Mouse (Mus musculus): ENCODE data around the gene Nop53. TPM values are rescaled to one million over a fixed set of nuclear protein-coding genes. Genes with fewer than 3 reads are reported as not detected.

Gene Nop53
- polyA plus RNA-seq, 1 experiment from 2014 or later: 196 TPM

DNA sequence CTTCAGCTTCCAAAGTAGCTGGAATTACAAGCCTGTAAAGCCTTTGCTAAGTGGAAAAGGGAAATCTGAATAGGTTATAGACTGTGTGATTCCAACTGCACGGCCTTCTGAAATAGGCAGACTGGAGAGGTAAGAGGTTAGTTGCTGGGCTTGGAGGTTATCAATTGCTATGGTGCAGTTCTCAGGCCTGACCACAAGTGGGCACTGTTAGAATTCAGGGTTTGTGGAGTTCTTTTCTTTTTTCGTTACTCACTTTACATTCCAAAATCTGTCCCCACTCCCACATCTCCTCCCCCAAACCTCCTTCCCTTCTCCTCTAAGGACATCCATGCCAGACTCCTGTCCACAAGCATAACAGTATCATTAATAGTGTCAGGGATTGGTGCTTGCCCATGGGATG, 31.6 kb downstream of the Nop53 start:
- Histone ChIP-seq H3K4me3 (ENCODE audit: low read depth, low read length) (no peak overlapping the region), H3K36me3 (ENCODE audit: insufficient read depth, low read length) (peaks cover 8% of the 10 kb centered on the region; the same call in 1 of the 2 replicates), H3K4me1 (ENCODE audit: insufficient read depth, low read depth, low read length) (no peaks in the 10 kb centered on the region; the same call in 1 of the 2 replicates), H3K9me3 (ENCODE audit: low read length) (no peaks in the 10 kb centered on the region), H3K9ac (replicated peaks; ENCODE audit: low read depth) (no peak overlapping the region), H3K27ac (ENCODE audit: low read length) (no peak overlapping the region), H3K4me2 (replicated peaks; ENCODE audit: low read depth, low read length) (no peak overlapping the region), H3K27me3 (replicated peaks; ENCODE audit: insufficient read depth, low read length) (no peaks in the 10 kb centered on the region)
- ATAC-seq (no peak), DNase-seq (ENCODE audit: low spot score) (peak; percentile 60)
- peak; percentile 84 for TF ChIP-seq CTCF (IDR thresholded peaks at IDR 0.05)
- TF ChIP-seq EP300 (IDR thresholded peaks at IDR 0.05): no peak
- 25% methylated on average over 2 of the region's 2 CpGs for WGBS

GRCm38 (mm10) chr7:15912183-15912582, 33.7 kb downstream of the Nop53 start:
- 1% methylated on average over 4 of the region's 4 CpGs for WGBS
- Histone ChIP-seq H3K4me3 (ENCODE audit: low read depth, low read length) (no peak overlapping the region), H3K4me1 (ENCODE audit: insufficient read depth, low read depth, low read length) (no peaks in the 10 kb centered on the region; the same call in 1 of the 2 replicates), H3K27ac (ENCODE audit: low read length) (no peak overlapping the region), H3K27me3 (replicated peaks; ENCODE audit: insufficient read depth, low read length) (no peaks in the 10 kb centered on the region), H3K9me3 (ENCODE audit: low read length) (no peaks in the 10 kb centered on the region), H3K9ac (replicated peaks; ENCODE audit: low read depth) (no peak overlapping the region), H3K36me3 (ENCODE audit: insufficient read depth, low read length) (no peaks in the 10 kb centered on the region), H3K4me2 (replicated peaks; ENCODE audit: low read depth, low read length) (no peak overlapping the region)
- DNase-seq (ENCODE audit: low spot score) (peak; percentile 88), ATAC-seq (peak; percentile 88)
- TF ChIP-seq EP300 (IDR thresholded peaks at IDR 0.05) (no peak), CTCF (IDR thresholded peaks at IDR 0.05) (peak; percentile 86)

DNA sequence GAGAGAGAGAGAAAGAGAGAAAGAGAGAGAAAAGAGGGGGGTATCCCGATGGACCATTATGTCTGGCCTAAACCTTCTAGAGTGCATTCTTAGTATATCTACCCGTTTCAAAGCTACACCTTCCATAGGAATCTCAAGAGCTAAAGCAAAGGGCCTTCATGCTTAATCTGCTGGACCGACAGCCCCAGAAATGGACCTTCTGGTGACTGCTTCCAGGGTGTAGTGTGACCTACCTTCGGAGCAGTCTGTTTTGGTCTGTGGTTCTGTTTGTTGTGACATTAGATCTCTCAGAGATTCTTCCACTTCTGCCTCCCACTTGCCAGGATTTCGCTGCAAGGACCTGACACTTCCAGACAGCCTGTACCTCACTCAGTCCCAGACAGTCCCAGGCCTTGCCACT, 35.4 kb downstream of the Nop53 start:
- no peak for ATAC-seq
- 60% methylated on average over 5 of the region's 5 CpGs for WGBS
- no peak overlapping the region for H3K27ac ChIP-seq (ENCODE audit: low read length)

DNA sequence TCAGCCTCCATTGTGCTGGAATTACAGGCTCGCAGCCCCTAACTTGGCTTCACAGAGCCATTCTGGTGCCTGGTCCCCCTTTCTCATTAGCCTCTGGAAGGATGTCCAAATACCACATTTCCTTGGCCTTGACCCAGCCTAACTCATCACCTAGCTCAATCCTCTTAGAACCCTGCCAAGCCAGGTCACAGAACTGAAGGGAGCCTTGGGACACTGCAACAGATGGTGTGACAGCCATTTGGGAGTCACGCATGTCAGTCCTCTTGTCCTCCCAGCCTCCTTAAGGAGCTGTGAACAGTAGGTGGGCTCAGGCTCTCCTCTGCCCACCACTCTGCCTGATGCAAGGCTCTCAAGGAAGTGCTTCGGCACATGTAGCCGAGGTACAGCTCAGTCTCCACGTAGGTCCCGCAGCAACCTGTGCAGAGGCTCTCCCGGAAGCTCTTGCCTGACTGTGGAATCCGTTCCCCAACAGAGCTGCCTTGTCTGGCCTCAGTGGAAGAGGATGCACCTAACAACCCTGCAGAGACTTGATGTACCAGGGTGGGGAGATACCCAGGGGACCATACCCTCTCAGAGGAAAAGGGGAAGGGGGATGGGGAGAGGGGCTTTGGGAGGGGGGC, 37.8 kb downstream of the Nop53 start:
- H3K27me3 ChIP-seq (replicated peaks; ENCODE audit: insufficient read depth, low read length): no peaks in the 10 kb centered on the region
- DNase-seq (ENCODE audit: low spot score) (no peak), ATAC-seq (no peak)
- WGBS: 66% methylated on average over 8 of the region's 8 CpGs
- no peaks in the 10 kb centered on the region for H3K36me3 ChIP-seq (ENCODE audit: insufficient read depth, low read length)
- no peak overlapping the region for H3K27ac ChIP-seq (ENCODE audit: low read length)
- no peak overlapping the region for H3K4me3 ChIP-seq (ENCODE audit: low read depth, low read length)
- TF ChIP-seq CTCF (IDR thresholded peaks at IDR 0.05) (no peak), EP300 (IDR thresholded peaks at IDR 0.05) (no peak)
- H3K4me1 ChIP-seq (ENCODE audit: insufficient read depth, low read depth, low read length): no peaks in the 10 kb centered on the region
- no peaks in the 10 kb centered on the region for H3K9me3 ChIP-seq (ENCODE audit: low read length)
- no peak overlapping the region for H3K4me2 ChIP-seq (replicated peaks; ENCODE audit: low read depth, low read length)
- H3K9ac ChIP-seq (replicated peaks; ENCODE audit: low read depth): no peak overlapping the region

More for the DNA sequence above, 35.4 kb downstream of the Nop53 start:
- Histone ChIP-seq H3K9ac (replicated peaks; ENCODE audit: low read depth) (no peak overlapping the region), H3K4me1 (ENCODE audit: insufficient read depth, low read depth, low read length) (no peaks in the 10 kb centered on the region; the same call in 1 of the 2 replicates), H3K4me3 (ENCODE audit: low read depth, low read length) (no peak overlapping the region), H3K4me2 (replicated peaks; ENCODE audit: low read depth, low read length) (no peak overlapping the region), H3K27me3 (replicated peaks; ENCODE audit: insufficient read depth, low read length) (no peaks in the 10 kb centered on the region), H3K9me3 (ENCODE audit: low read length) (no peaks in the 10 kb centered on the region), H3K36me3 (ENCODE audit: insufficient read depth, low read length) (no peaks in the 10 kb centered on the region)
- TF ChIP-seq EP300 (IDR thresholded peaks at IDR 0.05) (no peak), CTCF (IDR thresholded peaks at IDR 0.05) (no peak)
- no peak for DNase-seq (ENCODE audit: low spot score)

DNA sequence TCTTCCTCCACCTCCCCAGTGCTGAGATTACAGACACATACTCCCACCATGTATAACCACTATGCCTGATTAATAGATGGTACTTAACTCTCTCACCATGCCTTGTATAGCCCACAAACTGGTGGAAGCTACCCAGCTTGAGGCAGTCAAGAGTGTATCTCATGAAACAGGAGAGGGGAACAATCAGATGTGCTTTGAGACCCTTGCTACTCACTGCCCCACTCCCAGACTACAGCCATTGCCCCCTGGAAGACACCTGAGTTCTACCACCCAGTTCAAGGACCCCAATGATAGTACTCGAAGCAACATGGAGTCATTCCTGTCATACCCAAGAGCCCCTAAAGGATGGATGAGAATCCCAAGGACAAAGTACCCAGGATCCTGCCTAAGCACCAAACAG, 39.3 kb downstream of the Nop53 start:
- H3K27ac ChIP-seq (ENCODE audit: low read length): no peak overlapping the region
- no peaks in the 10 kb centered on the region for H3K9me3 ChIP-seq (ENCODE audit: low read length)
- no peak overlapping the region for H3K4me2 ChIP-seq (replicated peaks; ENCODE audit: low read depth, low read length)
- no peaks in the 10 kb centered on the region for H3K36me3 ChIP-seq (ENCODE audit: insufficient read depth, low read length)
- no peak for TF ChIP-seq EP300 (IDR thresholded peaks at IDR 0.05)
- TF ChIP-seq CTCF (IDR thresholded peaks at IDR 0.05): no peak
- H3K4me3 ChIP-seq (ENCODE audit: low read depth, low read length): no peak overlapping the region
- no peaks in the 10 kb centered on the region for H3K27me3 ChIP-seq (replicated peaks; ENCODE audit: insufficient read depth, low read length)
- 90% methylated on average over 1 of the region's 1 CpGs for WGBS
- DNase-seq (ENCODE audit: low spot score): no peak
- ATAC-seq: no peak
- no peak overlapping the region for H3K9ac ChIP-seq (replicated peaks; ENCODE audit: low read depth)
- H3K4me1 ChIP-seq (ENCODE audit: insufficient read depth, low read depth, low read length): no peaks in the 10 kb centered on the region

DNA sequence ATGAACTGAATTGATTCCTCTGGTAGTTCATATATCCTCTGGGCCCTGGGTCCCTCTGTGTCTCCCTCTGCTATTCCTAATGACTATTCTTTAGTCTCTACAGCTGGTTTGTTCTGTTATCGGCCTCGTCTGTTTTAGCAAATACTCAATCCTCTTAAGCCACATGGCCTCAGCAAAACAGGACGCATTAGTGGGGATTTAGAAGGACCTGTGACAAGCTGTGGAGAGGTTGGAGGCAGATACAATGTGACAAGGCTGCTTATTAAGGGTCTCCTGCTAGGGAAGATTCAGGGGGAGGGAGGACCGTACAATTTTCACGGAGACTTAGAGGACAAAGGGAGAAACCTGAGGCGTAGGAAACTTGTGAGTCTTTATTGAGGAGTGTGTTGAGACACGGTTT, 40.0 kb downstream of the Nop53 start:
- no peak overlapping the region for H3K4me3 ChIP-seq (ENCODE audit: low read depth, low read length)
- H3K36me3 ChIP-seq (ENCODE audit: insufficient read depth, low read length): no peaks in the 10 kb centered on the region
- H3K27ac ChIP-seq (ENCODE audit: low read length): no peak overlapping the region
- WGBS: 71% methylated on average over 7 of the region's 7 CpGs
- DNase-seq (ENCODE audit: low spot score) (no peak), ATAC-seq (no peak)
- no peak overlapping the region for H3K9ac ChIP-seq (replicated peaks; ENCODE audit: low read depth)
- TF ChIP-seq EP300 (IDR thresholded peaks at IDR 0.05) (no peak), CTCF (IDR thresholded peaks at IDR 0.05) (no peak)
- no peaks in the 10 kb centered on the region for H3K4me1 ChIP-seq (ENCODE audit: insufficient read depth, low read depth, low read length)
- H3K4me2 ChIP-seq (replicated peaks; ENCODE audit: low read depth, low read length): no peak overlapping the region
- no peaks in the 10 kb centered on the region for H3K9me3 ChIP-seq (ENCODE audit: low read length)
- H3K27me3 ChIP-seq (replicated peaks; ENCODE audit: insufficient read depth, low read length): no peaks in the 10 kb centered on the region
